Mouse (Mus musculus) urinary bladder, postnatal 4 days (tissue): ENCODE measurements around the gene Rgs9bp.
"Not testable (repeated sequence)": the region's sequence is repeated elsewhere in the genome, so short reads cannot be mapped to it uniquely, and the experiment has no call there.

Experiments
- DNase-seq, 2 experiments: peaks; one replicate each; pipeline ENCODE4 v3.0.0; 2021 to 2022; ENCODE audit warnings: low spot score in 2 of 2

Gene Rgs9bp

DNA sequence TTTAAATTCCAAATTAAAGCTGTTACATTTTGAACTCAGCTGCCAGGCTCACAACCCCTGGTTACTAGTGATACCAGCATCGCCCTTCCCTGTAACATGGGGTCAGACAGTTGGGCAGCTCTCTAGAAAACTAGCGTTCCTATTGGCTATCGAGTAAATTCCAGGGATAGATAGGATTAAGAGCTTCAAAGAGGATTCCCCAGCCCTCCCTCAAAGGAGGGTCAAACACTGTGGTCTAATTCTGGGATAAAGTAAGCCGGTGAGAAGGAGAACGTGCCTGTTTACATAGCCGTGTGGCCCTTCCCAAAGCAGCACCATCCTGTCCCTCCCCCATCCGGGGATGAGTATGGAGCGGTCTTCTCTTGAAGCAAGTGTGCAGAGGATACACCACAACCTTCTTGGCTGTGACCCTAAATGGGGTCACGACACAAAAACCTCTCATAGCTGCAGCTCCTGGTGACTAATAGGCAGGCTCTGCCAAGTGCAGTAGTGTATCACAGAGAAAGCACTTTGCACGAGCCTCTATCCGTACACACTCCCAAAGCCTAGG is 1.8 kb downstream of the Rgs9bp start:
- DNase-seq, result no peak

DNA sequence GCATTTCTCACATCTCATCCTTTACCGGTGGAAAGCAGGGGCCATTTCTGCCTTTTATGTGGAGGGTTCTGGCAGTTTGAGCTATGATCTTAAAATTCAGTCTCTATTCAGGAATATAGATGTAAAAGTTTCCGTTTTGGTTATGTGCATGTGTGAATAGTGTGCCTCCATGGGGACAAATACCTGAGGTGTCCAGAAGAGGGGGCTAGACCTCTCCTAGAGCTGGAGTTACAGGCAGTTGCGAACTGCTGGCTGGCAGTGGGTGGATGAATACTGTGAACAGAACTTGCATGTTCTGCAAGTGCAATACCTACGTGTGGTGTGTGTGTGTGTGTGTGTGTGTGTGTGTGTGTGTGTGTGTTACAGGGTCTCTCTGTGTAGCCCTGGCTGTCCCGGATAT is 2.7 kb downstream of the Rgs9bp start:
- no peak for DNase-seq

DNA sequence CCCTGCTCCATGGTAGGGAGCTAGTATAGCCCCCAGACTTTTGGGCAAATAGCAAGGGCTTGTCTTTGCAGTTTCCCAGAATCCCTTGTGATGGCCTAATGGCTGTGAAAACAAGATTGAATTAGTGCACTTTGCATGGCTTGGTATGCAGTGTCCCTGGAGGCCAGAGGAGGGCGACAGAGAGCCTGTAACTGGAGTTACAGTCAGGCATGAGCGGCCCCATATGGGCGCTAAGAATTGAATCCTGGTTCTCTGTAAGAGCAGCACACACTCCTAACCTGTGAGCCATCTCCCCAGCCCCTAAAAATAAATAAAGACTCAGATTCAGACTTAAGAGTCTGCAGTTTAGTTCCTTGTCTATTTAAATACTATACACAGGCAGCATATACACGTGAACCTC is 5.5 kb downstream of the Rgs9bp start:
- no peak for DNase-seq

DNA sequence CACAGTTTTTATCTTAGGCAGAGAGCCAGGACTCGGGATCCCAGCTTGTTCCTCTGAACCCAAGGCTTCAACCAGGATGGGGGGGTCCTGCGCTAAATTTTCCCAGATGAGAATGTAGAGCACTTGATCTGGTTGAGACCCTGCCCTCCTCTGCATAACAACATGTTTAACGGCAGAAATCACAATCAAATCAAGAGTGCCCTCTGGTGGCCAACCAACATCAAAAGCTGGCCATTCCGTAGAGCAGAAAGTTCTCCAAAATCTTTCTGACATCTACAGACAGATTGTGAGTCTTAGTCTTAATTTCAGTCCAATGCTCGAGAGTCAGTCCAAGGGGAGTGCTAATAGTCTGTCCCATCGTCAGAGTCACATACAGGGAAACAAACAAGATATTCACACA is 14.5 kb downstream of the Rgs9bp start:
- not testable (repeated sequence) for DNase-seq

DNA sequence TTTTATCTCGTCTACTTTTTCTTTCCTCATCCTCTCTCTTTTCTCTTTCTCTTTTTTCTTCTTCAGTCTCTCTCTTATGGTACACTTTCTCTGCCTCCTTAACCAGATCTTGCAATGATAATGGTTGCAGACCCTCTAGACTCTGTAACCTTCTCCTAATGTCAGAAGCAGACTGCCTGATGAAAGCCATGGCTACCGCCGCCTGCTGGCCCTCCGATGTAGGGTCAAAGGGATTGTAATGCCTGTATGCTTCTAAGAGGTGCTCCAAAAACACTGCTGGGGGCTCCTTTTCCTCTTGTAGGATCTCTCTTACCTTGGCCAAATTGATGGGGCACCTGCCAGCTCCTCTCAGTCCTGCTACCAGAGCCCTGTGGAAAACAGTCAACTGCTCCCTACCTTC is 15.7 kb downstream of the Rgs9bp start:
- not testable (repeated sequence) for DNase-seq

DNA sequence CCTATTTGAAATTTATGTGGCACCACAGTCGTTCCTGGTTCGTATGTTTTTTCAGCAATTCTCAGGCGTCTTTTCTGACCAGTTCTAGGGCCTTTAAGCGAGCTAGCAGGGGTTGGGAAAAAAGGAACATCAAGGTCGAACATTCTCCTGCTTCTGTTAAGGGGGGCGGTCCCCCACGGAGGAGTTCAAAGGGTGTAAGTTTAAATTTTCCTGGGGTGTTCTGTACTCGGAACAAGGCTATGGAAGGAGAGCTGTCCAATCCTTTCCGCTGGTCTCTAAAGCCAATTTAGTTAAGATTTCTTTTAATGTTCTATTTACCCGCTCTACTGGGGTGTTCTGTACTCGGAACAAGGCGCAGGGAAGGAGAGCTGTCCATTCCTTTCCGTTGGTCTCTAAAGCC is 19.4 kb downstream of the Rgs9bp start:
- not testable (repeated sequence) for DNase-seq

DNA sequence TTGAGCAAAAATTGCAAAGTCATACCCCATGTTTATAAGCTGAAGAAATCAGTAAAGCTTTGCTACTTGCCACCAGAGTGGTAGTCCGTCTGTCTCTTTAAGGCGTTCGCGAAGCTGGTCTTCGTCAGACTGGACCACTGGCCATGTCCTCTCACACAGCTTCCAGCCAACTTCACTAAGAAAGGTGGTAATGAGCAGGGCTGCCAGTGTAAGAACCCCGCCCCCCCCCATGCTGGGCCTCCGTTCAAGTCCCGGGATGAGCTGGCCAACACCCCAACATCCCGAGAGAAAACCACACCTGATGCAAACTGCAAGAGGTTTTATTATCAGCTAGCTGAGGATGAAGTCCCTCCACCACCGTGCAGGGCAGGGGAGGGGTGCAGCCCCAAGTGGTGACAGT is 20.5 kb downstream of the Rgs9bp start:
- not testable (repeated sequence) for DNase-seq

DNA sequence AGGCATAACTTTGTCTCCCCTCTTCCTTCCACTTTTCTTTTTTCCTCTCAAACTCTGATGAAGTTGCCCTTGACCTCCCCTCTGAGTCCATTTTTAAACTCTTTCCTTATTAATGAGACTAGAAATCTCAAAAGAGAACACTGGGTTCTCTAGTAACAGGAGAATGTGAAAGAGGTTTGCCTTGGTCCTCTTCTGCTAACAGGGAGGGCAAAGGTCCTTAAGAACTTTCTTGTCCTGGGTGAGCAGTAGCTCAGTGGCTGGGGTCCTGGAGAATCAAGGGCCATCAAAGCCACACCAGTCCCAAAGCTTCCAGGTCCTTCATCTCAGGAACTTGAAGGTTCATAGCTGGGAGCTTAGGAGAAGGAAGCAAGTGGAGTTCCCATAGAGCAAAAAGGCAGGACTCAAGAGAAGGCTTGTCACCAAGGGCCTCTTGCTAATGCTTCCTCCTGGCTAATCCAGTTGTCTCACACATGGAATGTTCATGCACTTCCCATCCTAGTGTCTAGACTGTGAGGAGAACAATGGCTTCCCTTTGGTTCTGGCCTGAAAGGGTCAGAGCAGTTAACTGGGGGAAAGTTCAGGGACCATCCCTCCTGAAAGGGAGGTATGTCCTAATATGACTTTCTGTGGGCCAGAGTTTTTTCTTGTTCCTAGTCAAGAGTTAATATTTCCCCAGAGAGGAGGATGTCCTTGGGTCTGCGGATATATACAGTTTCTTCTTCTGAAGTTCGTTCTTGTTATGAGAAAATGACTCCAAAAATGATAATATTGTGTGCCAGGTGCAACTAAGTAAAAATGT is 21.1 kb downstream of the Rgs9bp start:
- DNase-seq, result no peak

DNA sequence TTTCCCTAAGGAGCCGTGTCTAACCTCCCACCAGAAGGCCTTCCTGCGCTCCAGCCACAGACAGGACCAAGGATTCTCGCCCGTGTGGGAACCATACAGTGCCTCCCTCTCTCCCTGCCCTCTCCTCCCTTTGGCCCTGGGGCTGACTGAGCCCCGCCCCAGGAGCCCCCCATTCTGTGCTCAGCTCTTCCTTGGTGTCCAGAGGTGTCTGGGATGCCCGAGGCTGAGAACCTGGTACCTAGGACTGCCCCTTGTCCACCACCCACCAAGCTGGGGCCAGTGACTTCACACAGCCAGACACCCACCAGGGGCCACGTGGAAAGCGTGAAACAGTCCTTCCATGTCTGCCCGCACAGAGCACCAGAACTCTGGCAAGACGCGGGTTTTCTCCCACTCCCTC is 22.3 kb downstream of the Rgs9bp start:
- DNase-seq, result no peak

DNA sequence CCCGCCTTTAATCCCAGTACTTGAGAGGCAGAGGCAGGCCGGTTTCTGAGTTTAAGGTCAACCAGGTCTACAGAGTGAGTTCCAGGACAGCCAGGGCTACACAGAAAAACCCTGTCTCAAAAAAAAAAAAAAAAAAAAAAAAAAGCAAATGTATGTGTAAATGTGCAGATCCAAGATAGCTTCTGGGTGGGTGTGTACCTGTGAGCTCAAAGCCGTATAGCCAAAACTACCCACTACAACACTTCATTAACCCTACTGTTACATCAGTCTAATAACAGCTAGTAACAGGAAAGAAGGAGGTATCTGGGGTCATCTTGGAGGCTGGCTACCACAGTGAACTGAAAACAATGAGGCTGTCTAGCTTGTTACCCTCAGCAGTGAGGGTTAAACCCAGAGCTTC is 25.5 kb downstream of the Rgs9bp start:
- DNase-seq, result no peak

DNA sequence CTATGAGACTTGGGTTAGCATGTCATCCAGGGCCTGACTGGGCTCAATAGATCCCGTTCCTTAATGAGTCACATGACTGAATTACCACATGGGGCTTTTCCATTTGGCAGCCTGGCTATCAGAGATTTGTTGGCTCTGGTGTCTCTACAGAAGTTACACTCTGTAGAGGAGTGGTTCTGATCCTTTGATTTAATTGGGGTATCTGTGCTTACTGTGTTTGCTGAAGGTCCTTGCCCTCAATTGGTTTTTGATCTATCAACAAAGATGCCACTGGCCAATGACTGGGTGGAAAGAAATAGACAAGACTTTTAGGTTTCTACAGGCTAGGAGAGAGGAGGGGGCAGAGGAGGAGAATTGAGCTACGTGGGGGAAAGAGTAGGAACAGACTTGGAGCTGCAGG is 26.7 kb downstream of the Rgs9bp start:
- DNase-seq, result no peak

DNA sequence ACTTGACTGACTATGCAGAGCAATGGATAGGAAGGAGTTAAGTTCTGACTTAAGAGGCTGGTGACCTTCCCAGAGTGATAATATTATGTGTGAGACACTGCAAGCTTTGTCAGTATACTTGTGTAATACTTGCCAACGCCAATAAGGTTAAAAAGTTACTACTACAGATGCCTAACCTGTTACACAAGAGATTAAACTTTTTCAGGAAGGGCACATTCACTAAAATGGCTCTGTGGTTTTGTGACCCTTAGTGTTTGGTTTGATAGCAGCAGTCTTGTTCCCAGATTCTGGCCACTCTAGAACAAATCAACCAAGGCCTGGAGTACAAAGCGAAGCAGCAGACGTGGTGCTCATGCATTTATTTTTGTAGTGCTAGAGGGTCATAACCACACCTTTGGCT is 27.8 kb downstream of the Rgs9bp start:
- no peak for DNase-seq

DNA sequence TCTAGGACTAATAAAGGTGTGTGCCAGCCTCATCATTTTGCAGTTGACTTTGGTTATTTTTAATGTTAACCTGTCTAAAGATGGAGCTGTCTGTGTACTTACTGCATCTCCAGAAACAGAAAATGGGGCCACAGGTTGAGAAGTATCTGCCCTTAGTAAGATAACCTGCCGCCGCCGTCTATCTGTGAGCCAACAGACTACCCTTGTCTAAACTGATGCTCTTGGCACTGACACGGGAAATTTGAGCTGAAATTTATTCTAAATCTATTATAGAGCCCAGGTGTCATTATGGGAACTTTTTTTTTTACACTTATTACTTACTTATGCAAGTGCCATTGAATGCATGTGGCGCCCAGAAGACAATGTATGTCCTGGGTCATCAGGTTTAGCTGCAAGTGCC is 28.5 kb downstream of the Rgs9bp start:
- no peak for DNase-seq

DNA sequence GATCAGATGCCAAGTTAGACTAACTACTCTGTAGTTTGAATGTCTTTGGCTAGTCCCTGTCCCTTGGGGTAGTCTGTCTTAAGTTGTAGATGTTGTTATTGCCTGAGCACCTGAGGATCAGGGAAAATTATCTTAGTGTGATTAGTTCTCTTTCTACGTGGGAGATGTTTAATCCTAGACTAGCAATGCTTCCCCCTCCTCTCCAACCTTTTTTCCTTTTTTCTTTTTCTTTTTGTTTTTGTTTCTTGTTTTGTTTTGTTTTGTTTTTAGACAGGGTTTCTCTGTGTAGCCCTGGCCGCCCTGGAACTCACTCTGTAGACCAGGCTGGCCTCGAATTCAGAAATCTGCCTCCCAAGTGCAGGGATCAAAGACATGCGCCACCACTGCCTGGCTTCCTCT is 29.2 kb downstream of the Rgs9bp start, which contains the start of gene Nudt19:
TSS of gene Nudt19 (minus strand) at position 100 of the 399 bp plus-strand sequence.
- DNase-seq, result no peak

DNA sequence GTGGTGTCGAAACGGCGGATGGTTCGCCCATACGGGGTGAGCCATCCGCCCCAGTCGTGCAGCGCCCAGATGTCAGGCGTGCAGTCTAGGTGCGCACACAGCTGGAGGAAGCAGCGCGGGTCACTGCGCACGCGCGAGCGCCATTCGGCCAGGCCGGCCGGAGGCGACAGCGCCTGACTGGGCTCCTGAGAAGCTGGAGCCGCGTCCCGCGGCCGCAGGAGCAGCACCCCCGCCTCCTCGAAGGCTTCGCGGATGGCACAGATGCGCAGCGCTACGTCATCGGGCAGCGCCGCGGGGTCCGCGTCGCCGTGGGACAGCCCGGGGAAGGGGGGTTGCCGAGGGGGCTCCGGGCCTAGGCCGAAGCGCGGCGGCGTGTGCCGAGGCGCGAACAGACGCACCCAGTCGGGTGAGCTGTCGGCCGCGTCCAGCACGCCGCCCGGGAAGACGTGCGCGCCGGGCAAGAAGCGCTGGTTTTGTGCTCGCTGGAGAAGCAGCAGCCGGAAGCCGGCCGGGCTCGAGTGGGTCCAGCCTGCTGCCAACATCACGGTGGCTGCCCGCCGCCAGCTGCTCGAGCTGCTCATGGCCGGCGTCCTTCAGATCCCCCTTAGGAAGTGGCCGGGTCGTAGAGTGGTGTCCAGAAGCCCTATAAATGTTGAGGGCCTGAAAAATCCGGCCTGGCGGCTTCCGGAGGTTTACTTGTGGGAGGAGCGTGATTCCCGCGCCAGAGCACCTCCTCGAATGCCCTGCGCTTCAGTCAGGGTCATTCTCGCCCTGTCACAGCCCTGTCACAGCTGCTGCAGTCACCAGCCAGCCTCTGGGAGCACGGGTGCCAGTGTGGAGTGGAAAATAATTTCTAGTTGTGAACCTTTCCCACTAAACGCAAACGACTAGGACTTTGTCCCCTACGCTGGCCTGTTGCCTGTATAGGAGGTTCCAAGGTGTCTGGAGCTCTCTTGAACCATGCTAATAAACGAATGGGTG is 29.9 kb downstream of the Rgs9bp start:
- peak; percentile 86 for DNase-seq

DNA sequence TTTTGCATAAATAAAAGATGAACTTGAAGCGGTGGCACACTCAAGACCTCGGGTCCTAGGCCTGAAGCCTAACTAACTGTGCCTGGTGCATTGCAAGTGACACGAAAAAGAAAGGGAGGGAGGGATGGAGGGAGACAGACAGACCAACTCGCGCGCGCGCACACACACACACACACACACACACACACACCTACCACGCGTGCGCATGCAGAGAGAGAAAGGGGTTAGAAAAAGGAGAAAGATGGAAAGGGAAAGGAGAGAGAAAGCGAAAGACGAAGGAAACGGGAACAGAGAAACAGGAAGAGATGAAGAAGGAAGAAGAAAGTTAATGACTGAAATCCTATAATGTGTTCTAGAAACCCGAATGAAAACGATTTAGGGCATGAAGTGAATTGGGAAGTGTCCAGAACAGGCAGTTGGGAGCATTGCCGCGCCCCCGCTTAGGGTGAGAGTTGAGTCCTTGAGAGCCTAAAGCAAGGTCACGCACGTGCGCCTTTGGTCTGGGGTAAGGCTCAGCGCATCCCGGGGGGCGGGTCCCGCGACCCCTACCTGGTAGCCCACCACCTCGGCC is 30.7 kb downstream of the Rgs9bp start:
- no peak for DNase-seq

DNA sequence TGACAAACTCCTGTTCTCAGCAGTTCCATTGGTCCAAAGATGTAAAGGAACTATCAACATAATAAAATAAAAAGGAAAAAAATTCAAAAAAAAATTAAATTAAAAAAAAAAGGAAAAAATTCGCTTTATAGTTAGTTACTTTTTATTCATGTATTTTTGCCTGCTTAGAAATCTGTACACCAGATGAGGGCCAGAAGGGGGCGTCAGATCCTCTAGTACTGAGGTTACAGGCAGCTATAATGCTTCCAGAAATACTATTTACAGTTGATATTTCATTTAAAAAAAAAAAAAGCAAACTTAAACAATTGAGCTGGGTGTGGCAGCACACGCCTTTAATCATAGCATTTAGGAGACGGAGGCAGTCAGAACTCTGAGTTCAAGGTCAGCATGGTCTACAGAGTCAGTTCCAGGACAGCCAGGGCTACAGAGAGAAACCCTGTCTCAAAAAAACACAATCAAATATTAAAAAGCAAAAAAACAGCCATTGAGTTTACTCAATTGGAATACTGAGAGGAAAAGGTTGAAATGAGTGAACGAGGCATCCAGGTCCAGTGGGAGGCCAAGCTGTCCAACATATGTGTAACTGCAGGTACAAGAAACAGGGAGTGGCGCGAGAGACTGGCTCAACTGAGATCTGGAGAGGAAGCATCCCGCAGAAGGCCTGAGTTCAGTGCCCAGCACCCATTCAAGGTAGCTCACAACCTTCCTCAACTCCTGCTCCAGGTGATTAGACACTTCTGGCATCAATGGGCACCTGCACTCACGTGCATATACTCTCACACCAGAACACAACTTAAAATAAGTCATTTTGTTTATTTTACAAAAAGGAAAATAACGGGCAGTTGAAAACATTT is 31.4 kb downstream of the Rgs9bp start:
- no peak for DNase-seq

DNA sequence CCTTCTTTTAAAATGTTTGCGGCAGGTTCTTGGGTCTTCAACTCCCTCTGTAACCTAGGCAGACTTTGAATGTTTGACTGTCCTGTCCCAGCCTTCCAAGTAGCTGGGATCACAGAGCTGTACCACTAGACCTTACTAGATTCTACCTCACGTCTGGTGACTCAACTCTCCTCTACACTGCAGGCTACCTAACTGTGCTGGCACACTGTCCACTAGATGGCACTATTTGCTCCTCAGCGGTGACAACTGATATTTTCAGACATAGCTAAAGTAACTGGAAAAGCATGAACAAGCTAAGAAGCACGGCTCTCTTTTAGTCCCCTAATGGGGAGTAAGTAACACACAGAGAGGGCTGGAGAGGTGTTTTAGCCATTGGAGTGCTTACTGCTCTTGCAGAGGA is 39.5 kb downstream of the Rgs9bp start:
- no peak for DNase-seq

DNA sequence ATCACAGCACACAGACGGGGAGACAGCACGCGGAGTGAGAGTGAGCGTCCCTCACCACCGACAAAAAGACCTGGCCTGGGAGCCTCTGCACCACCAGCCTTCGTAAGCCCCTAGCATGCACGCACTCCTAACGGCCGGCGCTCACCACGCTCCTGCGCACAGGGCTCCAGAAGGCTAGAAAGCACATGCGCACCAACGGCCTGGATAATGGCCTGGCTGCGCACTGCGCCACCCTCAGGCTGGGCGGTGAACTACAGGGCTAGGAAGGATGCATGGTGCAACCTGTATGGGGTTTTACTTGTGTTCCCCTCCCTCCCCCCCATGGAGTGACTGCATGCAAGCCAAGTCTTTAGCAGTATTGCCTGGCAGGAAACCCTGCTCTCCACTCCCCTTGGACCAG is 47.8 kb downstream of the Rgs9bp start, which contains the start of gene Tdrd12:
TSS of gene Tdrd12 (minus strand) at position 184 of the 400 bp plus-strand sequence.
- DNase-seq, result no peak

DNA sequence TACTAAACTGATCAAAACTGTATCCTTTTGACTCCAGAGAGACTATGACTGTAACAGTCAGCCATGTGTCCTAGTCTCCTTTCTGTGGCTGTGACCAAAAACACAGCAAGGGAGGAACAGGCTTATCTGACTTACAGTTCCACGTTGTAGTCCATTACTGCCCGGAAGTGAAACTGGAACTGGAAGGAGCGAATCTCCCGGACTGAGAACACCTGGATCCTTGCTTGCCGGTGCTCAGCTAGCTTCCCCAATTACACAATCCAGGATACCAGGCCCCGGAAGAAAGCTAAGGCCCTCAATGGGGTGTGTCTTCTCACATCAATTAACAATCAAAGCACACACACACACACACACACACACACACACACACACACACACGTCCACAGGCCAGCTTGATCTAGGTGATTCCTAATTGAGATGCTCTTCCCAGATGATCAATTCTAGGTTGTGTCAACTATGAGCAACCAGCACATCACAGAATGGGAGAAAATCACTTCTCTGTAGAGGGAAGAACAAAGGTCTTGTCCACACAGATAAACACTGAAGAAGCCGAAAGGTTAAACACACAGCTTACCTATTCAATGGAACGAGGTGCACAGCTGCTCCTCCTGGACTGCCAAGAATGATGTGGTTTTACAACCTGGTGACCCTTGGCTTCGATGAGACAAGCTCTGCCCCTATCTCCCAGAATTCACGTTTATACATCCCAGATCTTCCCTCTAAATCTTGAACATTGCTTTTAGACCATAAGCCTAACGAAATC is 49.5 kb downstream of the Rgs9bp start:
- no peak for DNase-seq
